Mouse (Mus musculus): ENCODE results near the gene Gria2.

GRCm38 (mm10) chr3:80837583-80837982 is 34.9 kb upstream of the Gria2 start:
- TF ChIP-seq CTCF (IDR thresholded peaks at IDR 0.05; ENCODE audit: low read depth) (no peak), EP300 (IDR thresholded peaks at IDR 0.05; ENCODE audit: low read depth) (no peak)
